Comparison of ENCODE assay signal across 11 mouse cellular contexts in the genomic region with DNA sequence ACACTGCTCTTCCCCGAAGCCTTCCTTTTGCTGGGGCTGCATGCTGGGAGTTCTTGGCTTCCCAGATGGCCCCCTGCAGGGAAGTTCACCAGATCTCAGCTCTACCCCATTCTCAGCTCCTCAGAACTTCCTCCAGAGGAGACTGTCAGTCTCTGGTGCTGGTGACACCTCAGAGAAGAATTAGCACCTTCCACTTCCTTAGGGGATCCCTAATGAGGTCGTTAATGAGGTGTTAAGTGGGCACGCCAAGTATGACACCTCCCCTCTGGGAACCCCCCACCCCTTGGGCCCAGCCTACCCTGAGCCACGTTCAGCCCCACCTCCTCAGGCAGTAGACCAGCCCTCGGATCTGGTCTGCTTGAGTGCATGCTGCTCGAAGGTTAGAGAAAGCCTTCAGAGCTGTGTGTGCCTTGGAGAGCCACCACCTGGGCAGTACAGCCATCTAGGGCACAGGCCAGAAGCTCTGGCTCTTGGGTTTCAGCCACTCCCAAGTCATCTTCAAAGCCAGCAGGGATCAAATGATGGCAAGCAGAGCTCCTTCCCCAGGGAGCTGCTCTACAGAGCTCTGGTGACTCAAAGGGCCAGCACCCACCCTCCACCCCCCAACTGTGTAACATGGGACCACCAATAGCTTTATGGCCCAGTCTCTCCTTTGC. TPM values are rescaled to one million over a fixed set of nuclear protein-coding genes. Genes with fewer than 3 reads are reported as not detected.
DNase-seq lines count a peak whose midpoint lies in the region; ATAC-seq and TF ChIP-seq lines count a peak whose summit lies in the region.
"Had no signal": no experiment of that assay in that cellular context is flagged by ENCODE, and none has a peak within 500 bp of the region (broad histone marks: within the 10 kb centered on the region; RNA-seq: fewer than 3 reads in every experiment).

No protein-coding gene starts in this region.

- H3K36me3 ChIP-seq in lung, postnatal 0 days (ENCODE audit: insufficient read depth, low read length) = no peaks in the 10 kb centered on the region
- no peaks in the 10 kb centered on the region for H3K36me3 ChIP-seq in intestine, embryonic 14.5 days (ENCODE audit: control insufficient read depth, insufficient read depth, low read length)
- H3K36me3 ChIP-seq in stomach, embryonic 16.5 days (ENCODE audit: control insufficient read depth, insufficient read depth, low read length) = no peaks in the 10 kb centered on the region
- H3K36me3 ChIP-seq: neural tube, embryonic 15.5 days had no signal

- no peak for TF ChIP-seq EP300 in lung, postnatal 0 days (IDR thresholded peaks at IDR 0.05)

- no peaks in the 10 kb centered on the region for H3K27me3 ChIP-seq in lung, postnatal 0 days (replicated peaks; ENCODE audit: insufficient read depth, low read length)
- no peaks in the 10 kb centered on the region for H3K27me3 ChIP-seq in intestine, embryonic 14.5 days (replicated peaks; ENCODE audit: control insufficient read depth, insufficient read depth, low read length)
- H3K27me3 ChIP-seq in stomach, embryonic 16.5 days (ENCODE audit: control insufficient read depth, insufficient read depth, low read length) = no peaks in the 10 kb centered on the region

- no peak for ATAC-seq in lung, postnatal 0 days
- no peak for ATAC-seq in intestine, embryonic 14.5 days (replicated peaks; ENCODE audit: low FRiP score, low TSS enrichment, low read depth)
- ATAC-seq in stomach, embryonic 16.5 days (ENCODE audit: insufficient read depth, low FRiP score) = peak; percentile 9; the same call in 1 of the 2 replicates

- TF ChIP-seq CTCF in lung, postnatal 0 days (IDR thresholded peaks at IDR 0.05) = no peak

- H3K9me3 ChIP-seq in lung, postnatal 0 days (ENCODE audit: low read length) = no peaks in the 10 kb centered on the region
- H3K9me3 ChIP-seq in intestine, embryonic 14.5 days (ENCODE audit: control insufficient read depth, low read length) = no peaks in the 10 kb centered on the region
- no peaks in the 10 kb centered on the region for H3K9me3 ChIP-seq in stomach, embryonic 16.5 days (replicated peaks; ENCODE audit: control insufficient read depth, low read length)
- H3K9me3 ChIP-seq: neural tube, embryonic 15.5 days had no signal

- H3K4me1 ChIP-seq in lung, postnatal 0 days (ENCODE audit: insufficient read depth, low read depth, low read length) = peaks cover 11% of the 10 kb centered on the region
- H3K4me1 ChIP-seq in intestine, embryonic 14.5 days (replicated peaks; ENCODE audit: control insufficient read depth, insufficient read depth, low read length) = peaks cover 36% of the 10 kb centered on the region
- peaks cover 39% of the 10 kb centered on the region for H3K4me1 ChIP-seq in stomach, embryonic 16.5 days (ENCODE audit: control insufficient read depth, insufficient read depth, low read length)

- 0 out of 2 replicates have a peak overlapping the region, but pooled peaks have one; percentile 5 for H3K27ac ChIP-seq in lung, postnatal 0 days (ENCODE audit: low read length)
- peak overlapping the region; percentile 81 for H3K27ac ChIP-seq in intestine, embryonic 14.5 days (ENCODE audit: low read depth)
- H3K27ac ChIP-seq in stomach, embryonic 16.5 days (ENCODE audit: low read length) = peak overlapping the region; percentile 95
- H3K27ac ChIP-seq: neural tube, embryonic 15.5 days had no signal

- H3K4me2 ChIP-seq in lung, postnatal 0 days (replicated peaks; ENCODE audit: low read depth, low read length) = no peak overlapping the region
- H3K4me2 ChIP-seq in intestine, embryonic 14.5 days (ENCODE audit: low read length) = no peak overlapping the region
- H3K4me2 ChIP-seq in stomach, embryonic 16.5 days (ENCODE audit: low read depth, low read length) = peak overlapping the region; percentile 22; the same call in 1 of the 2 replicates
- H3K4me2 ChIP-seq: neural tube, embryonic 15.5 days had no signal

- DNase-seq in gastrocnemius, adult 18-20 months (ENCODE audit: low spot score) = peak; percentile 76
- DNase-seq in gastrocnemius, postnatal 10 days = no peak
- DNase-seq in lung, postnatal 0 days (ENCODE audit: low spot score) = no peak
- DNase-seq in lung, postnatal 25 days (ENCODE audit: low spot score) = no peak
- no peak for DNase-seq in intestine, embryonic 14.5 days (ENCODE audit: low spot score)
- no peak for DNase-seq in right cerebral cortex, postnatal 10 days (ENCODE audit: low spot score in 2 of 2)
- no peak for DNase-seq in spleen, postnatal 4 days (ENCODE audit: low spot score in 2 of 2)
- DNase-seq: adrenal gland, adult 8-10 months had no signal

- no peak overlapping the region for H3K4me3 ChIP-seq in lung, postnatal 0 days (ENCODE audit: low read depth, low read length)
- H3K4me3 ChIP-seq in intestine, embryonic 14.5 days (ENCODE audit: low read depth, low read length) = no peak overlapping the region
- H3K4me3 ChIP-seq in stomach, embryonic 16.5 days (replicated peaks; ENCODE audit: low read length) = no peak overlapping the region
- H3K4me3 ChIP-seq: neural tube, embryonic 15.5 days had no signal

- H3K9ac ChIP-seq in lung, postnatal 0 days (replicated peaks; ENCODE audit: low read depth) = no peak overlapping the region
- H3K9ac ChIP-seq in intestine, embryonic 14.5 days (ENCODE audit: low read length) = no peak overlapping the region
- H3K9ac ChIP-seq in stomach, embryonic 16.5 days (ENCODE audit: low read length) = peak overlapping the region; percentile 25
- H3K9ac ChIP-seq: neural tube, embryonic 15.5 days had no signal

- 27% methylated on average over 6 of the region's 6 CpGs for WGBS in lung, postnatal 0 days
- 38% methylated on average over 6 of the region's 6 CpGs for WGBS in intestine, embryonic 14.5 days
- 29% methylated on average over 6 of the region's 6 CpGs for WGBS in stomach, embryonic 16.5 days

RNA-seq across cellular contexts. Expression of gene Dagla, which starts 25.9 kb away (rescaled TPM):
- 1 to 10 TPM; 8.3 TPM for total RNA-seq in gastrocnemius, adult 18-20 months (2021)
- 1 to 10 TPM; 8.9 to 9.3 TPM for total RNA-seq in gastrocnemius, postnatal 10 days (2021)
- 1.2 and 1.4 TPM in 2 replicates for polyA plus RNA-seq in lung, postnatal 0 days (2015; fragmentation: Nextera tagmentation; extraction: Ambion mirVana)
- 4.2 and 4.7 TPM in 2 replicates for polyA plus RNA-seq in intestine, embryonic 14.5 days (2014; fragmentation: Nextera tagmentation; extraction: Ambion mirVana)
- polyA plus RNA-seq in stomach, embryonic 16.5 days (2015; fragmentation: Nextera tagmentation; extraction: Ambion mirVana) = 2.9 and 3.4 TPM in 2 replicates
- total RNA-seq: common myeloid progenitor, adult 5-6 weeks had no signal

RNA-seq across cellular contexts. Expression of gene Myrf, which starts 38.2 kb away (rescaled TPM):
- not detected for total RNA-seq in gastrocnemius, adult 18-20 months (2021)
- total RNA-seq in gastrocnemius, postnatal 10 days (2021) = under 1 TPM; 0.09 to 0.14 TPM
- 5.0 and 5.9 TPM in 2 replicates for polyA plus RNA-seq in lung, postnatal 0 days (2015; fragmentation: Nextera tagmentation; extraction: Ambion mirVana)
- polyA plus RNA-seq in intestine, embryonic 14.5 days (2014; fragmentation: Nextera tagmentation; extraction: Ambion mirVana) = 26.0 and 26.3 TPM in 2 replicates
- polyA plus RNA-seq in stomach, embryonic 16.5 days (2015; fragmentation: Nextera tagmentation; extraction: Ambion mirVana) = 16.6 and 17.6 TPM in 2 replicates

Comparison
In these comparisons a context has a peak if more than half of its experiments do, and no peak if none do; other contexts are left out.
1. H3K27ac ChIP-seq: peak in every context shown above with its lines; median percentile 95 in stomach, embryonic 16.5 days; 81 in intestine, embryonic 14.5 days; 5 in lung, postnatal 0 days.